Mouse (Mus musculus): ENCODE measurements at regions not wholly inside any gene's neighbourhood (a gene's known extent, or its start where the extent isn't known, plus 50 kb on each side); places are given as distances from the start of the nearest gene placed in this dataset.

DNA sequence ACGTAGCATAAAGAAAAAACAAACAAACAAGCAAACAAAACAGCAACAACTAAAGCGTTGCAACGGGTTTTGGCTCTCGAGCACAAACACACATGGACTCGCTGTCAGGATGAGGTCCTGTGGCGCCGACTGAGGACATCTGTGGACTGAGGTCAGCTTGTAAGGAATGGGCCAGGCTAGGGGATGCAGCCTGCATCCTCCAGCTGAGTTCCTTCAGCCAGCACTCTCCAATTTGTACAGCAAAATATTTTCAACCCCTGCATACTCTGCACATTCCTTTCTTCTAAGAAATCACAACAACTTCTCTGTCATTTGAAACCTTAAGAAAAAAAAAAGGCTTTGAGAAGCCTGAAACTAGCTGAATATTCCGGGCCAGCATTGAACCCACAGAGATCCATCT, 78.5 kb upstream of the Krr1 start:
- no peak for DNase-seq

DNA sequence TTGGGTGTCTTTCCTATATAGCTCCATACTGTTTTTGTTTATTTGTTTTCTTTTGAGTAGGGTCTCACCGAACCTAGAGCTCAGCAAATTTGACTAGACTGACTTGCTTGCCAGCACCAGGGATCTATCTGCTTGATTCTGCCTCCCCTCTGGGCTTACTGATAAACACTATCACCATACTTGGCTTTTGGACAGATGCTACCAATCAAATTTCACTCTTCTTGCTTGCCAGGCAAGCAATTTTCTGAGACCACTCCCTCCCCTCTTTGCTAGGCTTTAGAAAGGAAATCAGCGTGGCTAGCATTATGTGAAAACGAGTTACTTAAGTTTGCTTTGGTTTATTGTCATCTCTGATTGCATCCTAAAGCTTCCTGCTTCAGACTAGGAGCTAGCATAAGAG, 75.1 kb upstream of the Krr1 start:
- no peak for DNase-seq

DNA sequence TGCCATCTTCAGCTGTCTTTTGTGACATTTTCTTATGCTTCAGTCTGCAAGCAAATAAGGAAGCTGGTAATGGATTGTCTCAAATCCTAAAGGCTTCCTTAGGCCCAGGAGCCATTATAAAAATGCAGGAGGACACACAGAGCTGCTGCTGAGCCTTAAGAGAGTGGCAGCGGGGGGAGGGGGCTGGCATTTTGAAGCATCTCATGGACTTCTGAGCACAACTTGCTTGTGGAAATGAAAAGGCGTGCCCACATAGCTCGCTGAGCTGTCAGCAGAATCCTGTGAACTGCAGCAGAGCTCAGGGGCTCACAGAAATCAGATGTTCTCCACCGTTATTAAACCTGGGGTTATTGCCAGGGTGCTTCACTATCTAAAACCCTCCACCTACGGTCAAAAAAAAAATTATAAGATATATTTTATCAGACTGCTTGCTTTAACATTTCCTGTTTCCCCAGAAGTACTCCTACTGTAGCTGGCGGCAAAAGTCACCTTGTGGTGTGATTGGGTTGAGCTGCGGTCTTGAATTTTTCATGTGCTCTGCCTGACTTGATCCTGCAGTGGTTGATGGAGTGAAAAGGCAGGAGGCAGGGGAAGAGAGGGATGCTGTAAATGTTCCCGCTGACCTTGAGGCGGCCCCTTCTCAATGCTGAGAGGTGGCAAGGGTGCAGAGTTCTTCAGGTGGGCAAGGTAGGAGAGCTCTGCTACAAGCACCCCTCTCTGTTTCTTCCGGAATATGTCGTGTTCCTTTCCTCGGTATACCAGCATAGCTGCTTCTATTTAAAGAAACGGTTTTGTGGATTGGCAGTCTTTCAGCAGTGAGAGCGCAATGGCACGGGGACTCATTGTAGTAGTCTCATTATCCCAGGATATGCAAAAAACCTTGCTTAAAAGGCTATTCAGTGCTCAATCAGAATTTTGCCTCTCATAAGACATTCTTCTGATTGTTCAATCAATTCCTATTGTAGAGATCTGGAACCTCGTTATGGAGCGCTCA, 71.4 kb upstream of the Krr1 start:
- DNase-seq, result no peak

DNA sequence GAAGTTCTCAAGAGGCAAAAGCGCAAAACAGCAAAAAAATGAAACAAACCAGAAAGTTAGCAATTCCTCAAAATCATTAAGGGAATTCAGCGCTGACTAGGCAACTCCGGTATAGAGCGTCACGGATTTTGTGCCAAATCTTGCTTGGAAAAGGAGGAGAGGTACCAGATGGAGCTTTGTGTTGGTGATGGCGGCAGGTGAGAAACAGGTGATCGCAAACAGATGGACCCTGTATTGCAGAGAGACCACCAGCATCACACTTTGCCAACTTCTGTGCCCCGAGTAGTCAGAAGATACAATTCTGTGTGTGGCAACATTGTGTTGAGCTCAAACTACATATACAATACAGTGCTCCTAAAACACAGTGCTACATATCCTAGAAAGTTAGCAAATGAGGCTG, 68.5 kb upstream of the Krr1 start:
- no peak for DNase-seq

DNA sequence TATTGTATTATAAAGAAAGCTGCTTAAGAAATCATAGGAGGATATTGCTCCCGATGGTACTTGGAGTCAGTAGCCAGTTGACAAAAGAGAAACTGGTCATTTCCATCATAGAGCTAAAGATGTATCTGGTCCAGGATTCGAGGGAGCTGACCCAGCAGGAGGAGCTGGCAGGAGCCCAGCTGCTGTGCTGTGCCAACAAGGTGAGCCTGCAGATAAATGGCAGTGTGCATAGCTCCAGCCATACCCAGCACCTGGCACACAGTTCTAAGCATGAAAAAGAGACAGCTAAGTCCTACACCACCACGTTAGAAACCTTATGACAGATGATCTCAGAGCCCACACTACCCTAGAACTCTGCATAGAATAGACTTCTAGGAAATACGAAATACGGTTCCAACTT, 64.6 kb upstream of the Krr1 start:
- no peak for DNase-seq

DNA sequence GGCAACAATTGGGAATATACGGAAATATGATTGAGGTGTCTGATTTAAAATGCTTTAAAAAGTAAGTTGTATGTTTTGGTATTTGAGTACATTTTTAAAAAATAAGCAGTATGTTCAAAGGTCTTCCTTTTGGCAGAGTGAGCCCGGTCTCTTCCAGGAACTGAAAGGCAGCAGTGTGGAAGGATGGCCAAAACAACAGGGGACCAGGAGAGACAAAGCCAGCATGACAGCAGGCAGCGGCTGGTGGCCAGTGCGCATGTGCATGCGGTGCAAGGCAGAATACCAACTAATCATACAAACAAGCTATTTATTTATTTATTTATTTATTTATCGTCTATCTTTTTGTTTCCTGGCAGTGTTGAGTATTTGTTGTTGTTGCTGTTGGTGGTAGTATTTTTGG, 59.9 kb upstream of the Krr1 start:
- no peak for DNase-seq

DNA sequence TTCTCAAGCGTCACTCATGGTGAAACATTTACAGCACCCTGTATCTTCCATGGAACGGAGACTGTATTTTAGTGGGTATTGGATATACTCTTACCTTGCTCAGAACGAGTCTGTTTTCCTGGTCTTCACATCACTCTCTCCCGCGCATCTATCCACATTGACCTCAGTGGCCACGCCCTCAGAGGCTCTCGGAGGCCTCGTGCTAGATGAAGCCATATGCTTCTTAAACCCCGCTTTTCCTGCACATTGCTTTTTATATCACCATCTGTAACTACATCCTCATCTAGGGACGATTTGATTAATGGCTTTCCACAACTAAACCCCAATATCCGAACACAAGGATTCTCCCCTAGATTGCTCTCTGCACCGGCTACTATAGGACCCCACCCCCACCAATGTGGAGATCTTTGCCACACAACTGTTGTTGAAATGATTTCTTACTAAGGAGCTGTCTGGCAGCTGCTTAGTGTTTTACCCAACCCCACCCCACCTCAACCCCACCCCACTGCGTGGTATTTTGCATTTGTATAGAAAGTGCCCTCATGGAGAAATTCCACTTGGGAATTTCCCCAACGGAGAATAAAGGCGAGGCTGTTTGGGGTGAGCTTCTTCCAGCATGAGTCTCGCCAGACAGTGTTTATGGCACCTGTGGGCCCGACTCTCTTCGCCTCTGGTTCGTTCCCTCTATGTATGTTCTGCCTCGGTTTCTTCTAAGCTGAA, 59.2 kb upstream of the Krr1 start:
- DNase-seq, result no peak

DNA sequence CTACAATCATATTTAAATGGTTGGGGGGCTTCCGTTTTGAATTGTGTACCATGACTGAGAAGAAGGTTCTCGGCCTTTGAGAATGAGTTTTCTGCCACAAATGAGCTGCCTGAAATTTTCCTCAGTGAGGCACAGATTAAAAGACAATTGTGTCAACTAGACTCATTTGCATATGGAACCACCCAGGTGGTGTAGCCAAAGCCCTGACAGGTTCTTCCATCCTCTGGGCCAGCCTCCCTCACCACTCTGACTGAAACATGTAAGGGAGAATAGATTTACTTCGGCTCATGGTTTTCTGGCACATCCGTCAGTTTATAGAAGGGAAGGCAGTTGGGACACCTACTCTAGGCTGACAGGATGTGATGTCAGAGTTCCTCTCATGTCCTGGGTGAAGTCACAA, 58.2 kb upstream of the Krr1 start:
- DNase-seq, result no peak

DNA sequence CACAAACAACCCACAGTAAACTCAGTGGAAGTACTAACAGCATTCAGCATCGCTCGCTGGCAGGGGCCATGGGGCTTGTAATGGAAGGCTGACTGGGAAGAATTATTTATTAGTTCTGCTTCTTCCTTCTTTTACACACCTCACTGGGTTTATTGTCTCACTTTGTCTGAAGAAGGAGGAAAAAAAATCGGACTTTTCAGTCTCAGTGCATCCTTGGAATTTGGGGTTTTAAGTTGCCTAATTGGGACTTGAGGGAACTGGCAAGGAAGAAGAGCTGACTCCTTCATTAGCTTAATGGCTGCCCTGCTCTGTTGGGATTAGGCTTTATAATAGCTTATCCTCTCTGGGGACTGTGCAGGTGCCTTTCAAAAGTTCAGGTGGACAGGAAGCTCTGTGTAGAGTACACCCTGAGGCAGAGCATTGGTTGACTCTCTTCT, 54.4 kb upstream of the Krr1 start:
- DNase-seq, result no peak

DNA sequence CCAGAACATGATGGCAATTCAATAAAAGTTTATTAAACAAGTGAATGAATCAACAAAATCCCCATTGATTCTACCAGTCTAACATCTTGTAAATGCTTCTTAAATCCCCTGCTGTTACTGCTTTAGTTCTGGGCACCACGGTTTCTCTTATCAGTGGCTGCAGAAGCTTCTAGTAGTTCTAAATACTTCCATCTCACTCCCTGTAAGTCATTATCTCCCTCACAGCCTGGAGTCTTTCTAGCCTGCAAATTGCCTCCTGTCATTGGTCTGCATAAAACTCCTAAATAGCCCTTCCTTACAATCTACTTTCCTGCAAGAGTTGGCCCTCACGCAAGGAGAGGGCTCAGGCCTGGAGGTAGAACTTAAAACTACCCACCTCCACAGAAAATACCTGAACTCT, 53.0 kb upstream of the Krr1 start:
- DNase-seq, result no peak

DNA sequence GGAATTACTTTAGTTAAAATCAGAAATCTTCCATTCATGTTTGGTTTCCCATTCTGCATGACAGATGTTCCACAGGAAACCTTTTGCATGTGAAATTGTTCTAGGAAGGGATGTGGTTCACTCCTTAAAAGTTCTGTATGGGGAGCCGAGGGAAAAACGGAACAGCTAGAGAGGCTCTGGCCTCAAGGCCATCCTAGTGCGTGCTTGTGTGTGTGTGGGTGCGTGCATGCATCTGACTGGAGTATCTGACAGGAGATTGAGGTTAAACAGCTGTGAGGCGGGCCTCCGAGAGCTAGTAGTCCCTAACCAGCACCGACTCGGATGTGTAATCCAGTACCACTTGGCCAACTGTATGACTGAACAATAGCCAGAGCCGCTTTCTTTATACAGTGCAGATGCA, 51.0 kb upstream of the Krr1 start:
- DNase-seq, result no peak
